Mouse (Mus musculus) cerebellum, adult 2 months (tissue): ENCODE results near the gene Aoc3.

Experiments used
- CTCF ChIP-seq: fragments of 200-500 bp; IDR thresholded peaks from 2 replicates; pipeline ENCODE4 v1.5.1; 2011; ENCODE audit warnings: low read depth, mild to moderate bottlenecking, control low read depth, low read length, moderate library complexity, borderline replicate concordance; ENCODE audit not compliant: insufficient read depth
- POLR2A ChIP-seq: fragments of 200-500 bp; IDR thresholded peaks from 2 replicates; pipeline ENCODE4 v1.6.1; 2011; ENCODE audit warnings: low read length, control low read depth, borderline replicate concordance; ENCODE audit not compliant: insufficient read depth

DNA sequence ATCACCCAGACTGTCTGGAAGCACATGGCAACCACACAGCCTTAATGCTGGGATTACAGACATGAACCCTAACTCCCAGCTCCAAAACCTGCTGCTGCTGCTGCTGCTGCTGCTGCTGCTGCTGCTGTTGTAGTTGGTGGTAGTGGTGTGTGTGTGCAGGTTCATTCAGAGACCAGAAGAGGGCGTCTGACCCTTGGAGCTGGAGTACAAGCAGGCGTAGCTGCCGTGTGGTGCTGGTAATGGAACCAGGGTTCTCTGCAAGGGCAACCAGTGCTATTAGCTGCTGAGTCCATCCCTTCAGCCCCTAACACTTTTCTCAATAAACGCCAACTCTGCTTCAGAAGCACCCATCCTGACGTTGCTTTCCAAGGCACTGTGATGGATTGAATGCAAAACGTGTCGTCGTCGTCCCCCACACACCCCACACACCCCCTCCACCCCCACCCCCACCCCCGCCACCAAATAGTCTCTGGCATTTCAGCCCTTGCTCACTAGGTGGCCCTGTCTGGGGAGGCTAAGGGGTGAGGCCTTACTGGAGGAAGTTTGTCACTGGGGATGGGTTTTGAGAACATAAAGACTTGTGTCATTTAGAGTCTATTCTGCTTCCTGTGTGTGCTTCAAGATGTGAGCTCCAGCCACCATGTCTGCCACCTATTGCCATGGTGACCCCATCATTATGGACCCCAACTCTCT, 16.8 kb downstream of the Aoc3 start:
- TF ChIP-seq CTCF = no peak
- TF ChIP-seq POLR2A = no peak
